Mouse (Mus musculus): ENCODE results near the gene Aire. TPM values are rescaled to one million over a fixed set of nuclear protein-coding genes. Genes with fewer than 3 reads are reported as not detected.

The Aire gene
- polyA plus RNA-seq (2012; rRNA removed), result 0.09 and 0.16 TPM in 2 replicates

DNA sequence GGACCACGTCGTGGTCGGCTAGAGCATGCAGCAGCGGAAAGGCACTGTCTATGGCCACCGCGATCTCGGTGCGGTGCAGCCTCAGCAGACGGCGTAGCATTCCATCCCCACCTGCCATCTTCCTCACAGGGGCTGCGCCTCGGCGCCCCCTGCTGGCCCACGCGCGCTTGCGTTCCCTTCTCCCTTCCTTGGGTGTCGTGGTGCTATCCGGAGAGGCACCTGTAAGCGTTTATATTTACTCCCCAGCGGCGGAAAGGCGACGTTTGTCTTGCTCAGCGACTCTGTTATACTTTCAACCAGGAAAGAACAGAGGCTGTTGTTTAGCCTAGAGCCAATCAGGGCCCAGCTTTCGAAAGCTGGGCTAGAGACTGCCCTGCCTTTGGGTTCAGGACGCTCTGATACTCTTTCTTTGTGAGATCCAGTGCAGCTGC, at the start of gene Aire:
Gene Aire, minus strand, starts transcription at position 205 of the 431 bp plus-strand sequence.
- 4% methylated on average over 27 of the region's 27 CpGs for WGBS
- Histone ChIP-seq H3K4me3 (replicated peaks; ENCODE audit: extremely low read depth, low read depth, low read length) (no peak within 1 kb of the TSS), H3K4me1 (ENCODE audit: control insufficient read depth, insufficient read depth, low read length) (no peaks in the 10 kb centered on the region)
- TF ChIP-seq CTCF (IDR thresholded peaks at IDR 0.05; ENCODE audit: insufficient read depth, low read length) (peak; percentile 72), POLR2A (IDR thresholded peaks at IDR 0.05; ENCODE audit: borderline replicate concordance, extremely low read depth, low read depth, low read length) (no peak)
- DNase-seq, result peak; percentile 68

- no peak for DNase-seq
- no peaks in the 10 kb centered on the region for H3K4me1 ChIP-seq (ENCODE audit: control insufficient read depth, insufficient read depth, low read length)
- WGBS, result 87% methylated on average over 13 of the region's 13 CpGs
- no peak overlapping the region for H3K4me3 ChIP-seq (replicated peaks; ENCODE audit: extremely low read depth, low read depth, low read length)
- no peak for TF ChIP-seq CTCF (IDR thresholded peaks at IDR 0.05; ENCODE audit: insufficient read depth, low read length)
- no peak for TF ChIP-seq POLR2A (IDR thresholded peaks at IDR 0.05; ENCODE audit: borderline replicate concordance, extremely low read depth, low read depth, low read length)
Observed at GRCm38 (mm10) chr10:78092725-78093029, 49.3 kb upstream of the Aire start.

DNA sequence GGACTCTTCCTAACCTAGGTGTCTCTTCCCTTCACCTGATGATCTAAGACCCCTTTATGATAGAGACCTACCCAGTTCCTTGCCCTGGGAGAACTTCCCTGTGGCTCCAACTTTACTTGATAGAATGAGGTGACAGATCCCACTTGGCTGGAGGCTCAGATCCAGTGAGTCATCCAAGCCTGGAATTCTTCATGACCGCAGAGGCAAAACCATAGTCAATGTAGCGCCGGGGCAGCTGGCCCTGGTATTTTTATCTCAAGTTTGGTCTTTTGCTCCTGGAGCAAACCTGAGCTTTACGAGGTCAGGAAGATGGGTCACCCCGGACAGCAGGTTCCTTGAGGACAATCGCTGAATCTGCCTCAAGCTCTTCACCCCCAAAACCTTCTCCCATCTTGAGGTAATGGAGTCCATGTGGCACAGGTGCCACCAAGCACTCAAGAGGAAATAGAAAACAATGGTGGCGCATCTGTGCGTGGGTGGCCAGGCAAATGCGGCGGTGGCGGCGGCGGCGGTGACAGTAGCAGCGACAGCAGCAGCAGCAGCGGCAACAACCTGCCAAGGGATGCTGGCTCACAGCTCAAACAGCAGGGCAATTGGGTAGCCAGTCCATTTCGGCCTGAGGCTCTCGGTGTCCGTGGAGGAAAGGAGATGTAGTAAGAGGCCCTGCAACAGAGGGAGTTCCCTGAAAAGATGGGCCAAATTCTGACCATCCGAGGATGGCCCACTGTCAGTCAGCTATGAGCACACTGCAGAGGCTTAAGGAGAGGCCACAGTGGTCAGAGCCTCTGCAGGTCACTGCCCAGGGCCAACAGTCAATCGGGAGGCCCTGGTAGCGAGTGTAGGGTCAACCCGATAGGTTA, 48.7 kb upstream of the Aire start:
- DNase-seq, result no peak

DNA sequence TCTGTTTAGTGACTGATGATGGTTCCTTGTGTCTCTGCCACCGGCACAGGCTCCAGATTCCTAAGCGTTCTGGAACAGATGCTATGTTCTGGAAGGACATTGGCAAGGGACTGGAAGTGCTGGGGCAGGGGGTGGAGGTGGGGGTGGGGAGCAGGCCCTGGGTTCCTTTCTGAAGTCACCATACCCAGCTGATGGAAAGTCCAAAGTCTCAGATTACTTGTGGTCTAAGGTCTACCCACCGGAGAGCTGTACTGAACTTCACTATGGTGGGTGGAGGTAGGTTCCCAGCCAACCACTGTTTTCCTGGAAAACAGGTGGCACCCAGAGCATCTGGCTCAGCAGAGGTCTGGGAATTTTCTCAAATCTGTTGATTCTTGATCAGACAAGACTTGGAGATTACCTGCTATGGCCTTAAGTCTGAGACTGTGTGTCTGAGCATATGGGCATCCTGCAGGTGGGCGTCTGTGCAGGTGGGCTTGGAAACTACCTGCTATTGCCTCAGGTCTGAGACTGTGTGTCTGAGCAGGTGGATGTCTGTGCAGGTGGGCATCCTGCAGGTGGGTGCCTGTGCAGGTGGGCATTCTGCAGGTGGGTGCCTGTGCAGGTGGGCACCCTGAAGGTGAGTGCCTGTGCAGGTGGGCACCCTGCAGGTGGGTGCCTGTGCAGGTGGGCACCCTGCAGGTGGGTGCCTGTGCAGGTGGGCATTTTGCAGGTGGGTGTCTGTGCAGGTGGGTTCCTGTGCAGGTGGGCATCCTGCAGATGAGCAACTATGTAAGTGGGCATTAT, 47.5 kb upstream of the Aire start:
- no peaks in the 10 kb centered on the region for H3K4me1 ChIP-seq (ENCODE audit: control insufficient read depth, insufficient read depth, low read length)
- no peak for TF ChIP-seq POLR2A (IDR thresholded peaks at IDR 0.05; ENCODE audit: borderline replicate concordance, extremely low read depth, low read depth, low read length)
- no peak for TF ChIP-seq CTCF (IDR thresholded peaks at IDR 0.05; ENCODE audit: insufficient read depth, low read length)
- no peak overlapping the region for H3K4me3 ChIP-seq (replicated peaks; ENCODE audit: extremely low read depth, low read depth, low read length)
- no peak for DNase-seq
- 73% methylated on average over 4 of the region's 4 CpGs for WGBS

More for the DNA sequence above, 48.7 kb upstream of the Aire start:
- WGBS, result 80% methylated on average over 23 of the region's 23 CpGs
- H3K4me1 ChIP-seq (ENCODE audit: control insufficient read depth, insufficient read depth, low read length), result no peaks in the 10 kb centered on the region
- TF ChIP-seq CTCF (IDR thresholded peaks at IDR 0.05; ENCODE audit: insufficient read depth, low read length) (no peak), POLR2A (IDR thresholded peaks at IDR 0.05; ENCODE audit: borderline replicate concordance, extremely low read depth, low read depth, low read length) (no peak)
- no peak overlapping the region for H3K4me3 ChIP-seq (replicated peaks; ENCODE audit: extremely low read depth, low read depth, low read length)

DNA sequence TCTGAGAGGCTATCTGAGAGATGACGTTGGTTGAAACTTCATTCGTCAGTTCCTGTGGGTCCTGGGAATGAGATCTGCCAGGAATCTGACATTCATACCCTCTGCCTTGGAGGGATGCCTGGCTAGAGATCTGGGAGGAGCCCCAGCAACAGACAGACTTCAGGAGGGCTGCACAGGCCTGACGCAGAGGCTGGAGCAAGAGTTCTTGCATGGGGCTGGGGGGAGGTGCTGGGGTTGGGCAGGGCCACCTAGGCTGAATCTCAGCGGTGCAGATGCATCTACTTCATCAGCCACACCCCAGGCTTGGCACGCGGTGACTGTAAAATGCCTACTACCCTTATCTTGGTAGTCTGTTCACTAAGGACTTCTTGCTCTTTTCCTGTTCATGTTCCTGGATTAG, 46.8 kb upstream of the Aire start:
- TF ChIP-seq CTCF (IDR thresholded peaks at IDR 0.05; ENCODE audit: insufficient read depth, low read length) (no peak), POLR2A (IDR thresholded peaks at IDR 0.05; ENCODE audit: borderline replicate concordance, extremely low read depth, low read depth, low read length) (no peak)
- Histone ChIP-seq H3K4me3 (replicated peaks; ENCODE audit: extremely low read depth, low read depth, low read length) (no peak overlapping the region), H3K4me1 (ENCODE audit: control insufficient read depth, insufficient read depth, low read length) (no peaks in the 10 kb centered on the region)
- no peak for DNase-seq
- WGBS, result 46% methylated on average over 6 of the region's 6 CpGs

DNA sequence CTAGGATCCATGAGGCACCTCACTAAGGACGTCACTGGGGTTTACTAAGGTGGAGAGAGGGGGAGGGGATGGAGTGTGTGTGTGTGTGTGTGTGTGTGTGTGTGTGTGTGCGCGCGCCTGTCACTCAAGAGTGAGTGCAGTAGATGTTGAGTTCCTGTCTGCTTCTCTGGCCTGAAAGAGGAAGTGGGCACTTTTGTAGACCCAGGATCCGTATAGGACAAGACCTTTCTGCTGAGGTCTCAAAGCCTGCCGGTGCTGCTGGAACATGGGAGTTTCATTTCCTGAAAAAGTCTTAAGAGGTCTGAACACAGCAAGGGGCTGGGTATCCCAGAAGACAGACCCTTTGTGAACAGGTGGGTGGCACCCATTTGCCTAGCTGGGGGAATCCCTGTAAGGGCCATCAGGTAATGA, 43.7 kb upstream of the Aire start:
- no peak for DNase-seq
- 66% methylated on average over 6 of the region's 6 CpGs for whole genome bisulfite sequencing
- no peaks in the 10 kb centered on the region for H3K4me1 ChIP-seq (ENCODE audit: control insufficient read depth, insufficient read depth, low read length)
- no peak for TF ChIP-seq CTCF (IDR thresholded peaks at IDR 0.05; ENCODE audit: insufficient read depth, low read length)
- no peak for TF ChIP-seq POLR2A (IDR thresholded peaks at IDR 0.05; ENCODE audit: borderline replicate concordance, extremely low read depth, low read depth, low read length)
- no peak overlapping the region for H3K4me3 ChIP-seq (replicated peaks; ENCODE audit: extremely low read depth, low read depth, low read length)

GRCm38 (mm10) chr10:78086444-78087061, 43.1 kb upstream of the Aire start:
- no peak for DNase-seq
- WGBS, result 63% methylated on average over 10 of the region's 10 CpGs
- no peak for TF ChIP-seq POLR2A (IDR thresholded peaks at IDR 0.05; ENCODE audit: borderline replicate concordance, extremely low read depth, low read depth, low read length)
- TF ChIP-seq CTCF (IDR thresholded peaks at IDR 0.05; ENCODE audit: insufficient read depth, low read length), result no peak
- Histone ChIP-seq H3K4me1 (ENCODE audit: control insufficient read depth, insufficient read depth, low read length) (no peaks in the 10 kb centered on the region), H3K4me3 (replicated peaks; ENCODE audit: extremely low read depth, low read depth, low read length) (no peak overlapping the region)

GRCm38 (mm10) chr10:78085711-78086110, 42.3 kb upstream of the Aire start:
- no peak overlapping the region for H3K4me3 ChIP-seq (replicated peaks; ENCODE audit: extremely low read depth, low read depth, low read length)
- no peak for DNase-seq
- 92% methylated on average over 6 of the region's 6 CpGs for WGBS
- no peaks in the 10 kb centered on the region for H3K4me1 ChIP-seq (ENCODE audit: control insufficient read depth, insufficient read depth, low read length)
- TF ChIP-seq CTCF (IDR thresholded peaks at IDR 0.05; ENCODE audit: insufficient read depth, low read length), result no peak
- no peak for TF ChIP-seq POLR2A (IDR thresholded peaks at IDR 0.05; ENCODE audit: borderline replicate concordance, extremely low read depth, low read depth, low read length)

DNA sequence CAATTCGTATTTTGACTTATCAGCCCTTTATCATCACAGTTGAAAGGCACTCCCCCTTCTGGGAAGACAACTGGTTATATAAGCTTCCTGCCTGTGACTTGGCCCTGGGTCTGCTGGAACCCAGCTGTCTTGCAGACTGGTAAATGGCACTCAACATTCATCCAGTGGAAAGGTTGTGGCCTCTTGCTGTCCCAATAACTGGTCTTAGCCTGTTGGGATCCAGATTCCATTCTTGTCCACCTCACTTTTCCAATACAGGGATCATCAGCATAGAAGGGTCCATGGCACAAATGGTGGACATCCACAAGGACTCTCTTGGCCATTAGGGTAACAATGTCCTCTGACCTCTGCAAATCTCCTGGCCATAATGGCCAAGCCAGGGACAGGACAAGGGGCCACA, 40.7 kb upstream of the Aire start:
- Histone ChIP-seq H3K4me1 (ENCODE audit: control insufficient read depth, insufficient read depth, low read length) (no peaks in the 10 kb centered on the region), H3K4me3 (replicated peaks; ENCODE audit: extremely low read depth, low read depth, low read length) (no peak overlapping the region)
- TF ChIP-seq CTCF (IDR thresholded peaks at IDR 0.05; ENCODE audit: insufficient read depth, low read length) (no peak), POLR2A (IDR thresholded peaks at IDR 0.05; ENCODE audit: borderline replicate concordance, extremely low read depth, low read depth, low read length) (no peak)
- no peak for DNase-seq
- WGBS, result 36% methylated on average over 1 of the region's 1 CpGs

Measured in lung, adult 2 months (tissue).